Mouse (Mus musculus) natural killer cell, adult 2 months (primary cell): Measurements from ENCODE around the gene Gna13.
A peak's percentile ranks its signal among the peaks of the same experiment; 100 is the strongest.

Experiments
- DNase-seq, 2 experiments: peaks; one replicate each; pipeline ENCODE4 v3.0.0; 2022; ENCODE audit warnings: low spot score in 2 of 2

The Gna13 gene

GRCm38 (mm10) chr11:109349652-109350316 is 12.8 kb upstream of the Gna13 start:
- no peak for DNase-seq

GRCm38 (mm10) chr11:109350317-109350714 is 12.3 kb upstream of the Gna13 start:
- no peak for DNase-seq

DNA sequence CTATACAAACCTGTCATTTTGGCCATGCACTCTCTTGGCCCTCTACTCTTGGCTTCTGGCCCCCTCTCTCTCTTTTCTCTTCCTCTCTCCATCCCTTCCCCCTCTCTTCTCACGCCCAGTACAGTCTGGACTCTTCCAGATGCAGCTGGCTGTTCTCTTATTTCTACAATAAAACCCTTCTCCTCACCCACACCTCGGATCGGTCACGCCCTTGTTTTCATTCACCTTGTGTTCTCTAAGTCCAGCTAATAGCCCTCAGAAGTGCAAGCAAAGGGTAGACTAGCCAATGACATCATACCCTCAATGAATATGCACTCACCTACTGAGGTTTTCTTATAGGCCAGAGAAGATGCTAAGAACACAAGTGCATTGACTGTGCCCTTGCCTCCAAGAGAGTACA is 11.1 kb upstream of the Gna13 start:
- DNase-seq: no peak

- no peak for DNase-seq
Measured at GRCm38 (mm10) chr11:109353391-109354235, 9.0 kb upstream of the Gna13 start.

DNA sequence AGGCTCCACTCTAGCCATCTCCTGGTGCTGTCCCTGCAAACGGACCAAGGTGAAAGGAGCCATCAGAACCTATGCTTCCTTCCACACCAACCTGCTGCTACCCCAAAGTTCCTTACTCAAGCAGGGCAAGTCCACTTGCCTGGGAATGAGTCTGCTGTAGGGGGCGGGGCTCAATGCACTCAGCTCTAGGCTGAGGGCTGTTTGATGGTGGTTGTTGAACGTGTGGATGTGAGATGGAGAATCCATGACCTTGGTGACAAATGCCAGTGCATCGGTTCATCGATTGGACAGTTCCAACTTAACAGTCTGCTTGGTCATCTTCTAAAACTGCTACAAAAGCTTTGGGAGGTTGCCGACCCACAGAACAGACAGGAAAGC is 8.4 kb upstream of the Gna13 start:
- no peak for DNase-seq

DNA sequence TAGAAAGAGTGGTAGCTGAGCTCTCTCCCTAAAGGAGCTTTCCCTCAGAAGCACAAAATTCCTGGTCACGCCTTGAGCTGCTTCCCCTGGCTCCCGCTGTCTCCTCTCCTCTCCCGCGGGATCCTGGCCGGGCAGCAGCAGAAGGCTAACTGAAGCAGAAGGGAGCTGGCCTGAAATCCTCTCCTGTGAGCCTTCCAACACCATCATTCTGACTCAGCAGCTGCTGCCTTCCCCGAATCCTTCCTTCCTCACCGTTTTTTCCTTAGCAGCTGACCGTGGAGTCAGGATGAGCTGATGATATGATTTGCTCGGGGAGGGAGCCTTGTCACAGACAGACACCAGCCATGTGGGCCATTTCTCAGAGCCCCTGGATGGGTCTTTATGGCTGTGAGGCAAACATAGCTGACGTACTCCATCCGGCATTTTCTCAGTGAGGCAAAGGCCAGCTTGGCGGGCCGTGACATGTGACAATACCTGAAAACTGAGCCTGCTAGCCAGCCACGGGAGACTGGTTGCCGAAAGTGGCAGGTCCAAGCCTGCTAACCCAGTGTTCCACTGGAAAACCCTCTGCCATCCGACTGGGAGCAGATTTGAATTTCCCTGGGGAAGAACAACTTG is 6.8 kb upstream of the Gna13 start:
- no peak for DNase-seq

- DNase-seq: no peak
Measured at GRCm38 (mm10) chr11:109357171-109357570, 5.5 kb upstream of the Gna13 start.

- DNase-seq: no peak
Measured at GRCm38 (mm10) chr11:109358549-109358948, 4.1 kb upstream of the Gna13 start.

GRCm38 (mm10) chr11:109359043-109359752 is 3.4 kb upstream of the Gna13 start:
- DNase-seq: no peak

DNA sequence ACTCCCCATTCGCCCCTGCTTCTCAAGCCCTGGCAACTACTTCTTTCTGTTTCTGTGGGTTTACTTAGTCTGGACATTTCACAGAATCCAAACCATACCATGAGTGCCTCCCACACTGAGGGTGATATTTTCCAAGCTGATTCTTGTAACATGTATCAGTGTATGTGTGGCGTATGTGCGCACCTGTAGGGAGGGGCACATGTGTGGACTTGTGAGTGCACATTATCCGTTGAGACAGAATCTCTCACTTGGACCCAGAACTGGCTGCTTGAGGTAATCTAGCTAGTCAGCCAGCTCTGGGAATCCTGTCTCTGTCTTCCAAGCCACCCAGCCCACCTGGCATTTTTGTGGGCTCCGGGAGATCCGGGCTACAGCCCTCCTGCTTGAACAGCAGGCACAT is 2.5 kb upstream of the Gna13 start:
- no peak for DNase-seq

DNA sequence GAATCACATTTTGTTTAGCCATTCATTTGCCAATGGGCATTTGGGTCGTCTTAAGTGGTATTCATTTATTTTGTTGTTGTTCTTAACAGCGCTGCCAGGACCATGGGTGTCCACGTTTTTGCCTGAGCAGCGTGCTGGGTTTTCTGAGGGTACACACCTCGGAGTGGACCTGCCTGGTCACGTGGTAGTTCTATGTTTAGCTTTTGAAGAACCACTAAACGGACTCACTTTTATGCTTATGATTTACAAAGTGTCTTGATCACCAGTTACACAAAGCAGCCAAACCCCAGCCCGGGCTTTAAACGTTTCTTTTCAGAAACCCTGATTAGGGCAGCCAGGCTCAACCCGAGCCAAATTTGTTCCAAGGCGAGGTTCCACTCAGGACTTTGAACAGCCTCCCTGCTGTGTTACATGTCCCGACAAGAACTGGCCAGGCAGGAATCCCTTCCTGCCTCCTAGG is 2.0 kb upstream of the Gna13 start:
- DNase-seq: no peak

DNA sequence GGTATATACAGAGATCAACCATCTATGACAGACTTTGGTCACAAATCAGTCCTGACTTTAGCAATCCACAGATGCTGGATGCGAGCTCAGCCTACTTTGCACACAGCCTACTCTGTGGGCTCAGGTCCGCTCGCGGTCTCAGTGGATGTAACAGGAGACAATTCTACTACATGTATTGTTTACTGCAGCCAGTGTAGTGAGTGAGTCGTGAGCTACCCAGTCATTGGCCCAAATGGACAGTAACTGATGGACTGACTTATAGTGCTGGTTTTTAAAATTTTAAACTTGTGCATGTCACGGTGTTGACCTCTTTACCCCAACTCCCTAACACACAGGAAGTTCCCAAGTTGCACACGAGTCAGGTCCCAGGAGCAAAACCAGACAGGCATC is 1.4 kb upstream of the Gna13 start:
- DNase-seq: no peak

DNA sequence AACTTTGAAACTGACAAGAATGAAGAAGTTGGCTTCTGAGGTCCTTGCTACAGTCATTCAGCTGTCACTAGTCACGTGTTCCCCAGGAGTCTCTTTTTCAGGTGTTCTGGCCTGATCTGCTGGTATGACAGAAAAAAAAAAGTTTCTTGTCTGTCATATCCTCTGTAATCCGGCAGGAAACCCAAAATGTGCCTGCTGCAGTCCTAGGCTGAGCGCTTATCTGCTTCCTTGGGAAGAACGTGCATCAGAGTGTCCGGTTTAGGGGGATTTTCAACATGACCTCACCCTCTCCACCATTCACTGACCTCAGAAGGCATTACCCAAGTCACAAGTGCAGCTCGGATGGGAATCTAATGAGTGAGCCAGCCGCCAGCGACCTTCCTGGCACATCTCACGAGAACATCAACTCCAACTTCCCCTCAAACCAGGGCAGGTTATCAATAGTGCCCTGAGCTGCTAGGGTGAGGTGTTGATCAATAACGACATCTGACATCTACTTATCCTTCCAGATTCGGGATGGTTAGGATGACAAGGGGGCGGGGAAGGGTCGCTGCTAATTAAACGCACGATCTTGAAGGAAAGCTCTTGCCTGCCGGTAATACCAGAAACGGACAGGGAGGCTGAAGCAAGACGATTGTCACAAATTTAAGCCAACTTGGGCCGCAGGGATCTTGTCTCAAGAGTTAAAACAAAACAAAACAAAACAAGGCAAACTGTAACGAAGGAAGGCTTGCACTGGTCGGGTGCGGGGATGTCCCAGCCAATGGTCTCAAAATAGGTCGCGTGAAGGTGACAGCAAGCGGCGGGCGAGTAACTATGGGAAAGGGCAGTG is 784 bp upstream of the Gna13 start:
- DNase-seq: peak; percentile 58 to 71

GRCm38 (mm10) chr11:109363191-109364133 is 831 bp downstream of the Gna13 start:
- peak; percentile 49 to 57 for DNase-seq

DNA sequence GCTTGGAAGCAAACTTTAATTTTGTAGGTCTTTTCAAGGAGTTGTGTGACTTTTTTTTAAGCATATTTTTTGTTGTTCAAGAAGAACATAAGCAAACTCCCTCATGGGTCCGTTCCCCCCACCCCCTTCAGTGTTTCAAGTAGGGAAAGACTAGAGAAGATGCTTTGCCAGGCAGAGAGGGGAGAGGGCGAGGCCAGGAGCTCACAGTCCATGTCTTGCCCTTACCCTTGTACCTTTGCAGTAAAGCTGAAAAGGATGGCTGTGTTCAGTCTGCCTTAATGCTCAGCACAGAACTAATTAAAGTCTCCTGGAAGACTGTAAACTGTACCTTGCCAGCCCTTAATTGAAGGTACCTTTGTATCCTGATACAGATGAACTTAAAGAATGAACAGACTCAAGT is 1.7 kb downstream of the Gna13 start:
- DNase-seq: no peak

DNA sequence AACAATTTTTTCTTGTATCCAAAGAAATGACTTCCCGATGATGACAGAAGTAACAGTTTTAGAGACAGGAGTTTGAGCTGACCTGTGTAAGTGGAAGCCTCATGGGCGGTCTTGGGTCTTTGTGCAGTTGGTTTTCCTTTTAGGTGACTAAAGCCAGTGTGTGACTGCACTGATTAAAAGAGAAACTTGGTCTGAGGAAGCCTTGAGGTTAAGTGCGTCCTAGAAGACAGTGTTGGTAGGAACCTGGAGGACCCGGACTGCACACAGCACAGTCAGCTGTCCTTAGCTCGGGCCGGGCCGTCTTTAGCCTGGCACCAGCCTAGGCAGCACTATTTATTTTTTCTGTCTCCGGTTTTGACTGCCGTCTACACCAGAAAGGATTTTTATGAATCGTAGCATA is 2.2 kb downstream of the Gna13 start:
- DNase-seq: peak; percentile 17 to 35

- no peak for DNase-seq
Measured at GRCm38 (mm10) chr11:109365818-109366217, 3.2 kb downstream of the Gna13 start.

DNA sequence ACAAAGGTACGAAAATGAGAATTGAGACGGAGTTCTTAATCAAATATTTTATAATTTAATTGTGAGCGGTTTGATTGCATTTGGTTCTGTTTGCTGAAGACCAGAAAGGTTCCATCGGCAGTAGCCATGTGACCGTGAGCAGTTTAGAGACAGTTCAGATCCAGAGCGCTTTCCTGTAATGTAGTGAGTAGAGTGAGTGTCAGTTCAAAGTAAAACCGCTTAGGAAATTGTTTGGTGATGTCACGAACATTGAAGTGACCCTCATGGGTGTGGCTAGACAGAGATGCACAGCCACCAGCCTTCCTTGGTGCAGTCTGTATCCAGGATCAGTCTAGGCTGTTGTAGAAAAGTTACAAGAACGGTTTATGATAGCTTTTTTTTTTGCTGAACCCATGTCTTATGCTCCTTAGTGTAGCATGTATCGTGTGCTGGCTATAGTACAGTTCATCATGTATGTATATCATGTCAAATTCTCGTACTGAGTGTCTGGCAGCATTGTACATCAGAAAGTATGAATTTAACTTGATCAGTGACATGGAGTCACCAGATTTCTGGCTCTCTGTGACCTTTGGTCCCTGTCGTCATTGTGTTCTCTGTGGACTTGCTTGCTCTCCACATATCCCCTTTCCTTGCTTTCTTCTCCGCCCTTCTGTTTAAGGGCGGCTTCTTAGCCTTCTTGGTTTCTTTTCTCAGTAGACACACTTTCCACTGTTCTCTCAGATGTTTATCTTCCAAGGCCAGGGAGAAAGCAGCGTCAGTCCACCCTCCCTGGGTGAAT is 4.4 kb downstream of the Gna13 start:
- DNase-seq: no peak

DNA sequence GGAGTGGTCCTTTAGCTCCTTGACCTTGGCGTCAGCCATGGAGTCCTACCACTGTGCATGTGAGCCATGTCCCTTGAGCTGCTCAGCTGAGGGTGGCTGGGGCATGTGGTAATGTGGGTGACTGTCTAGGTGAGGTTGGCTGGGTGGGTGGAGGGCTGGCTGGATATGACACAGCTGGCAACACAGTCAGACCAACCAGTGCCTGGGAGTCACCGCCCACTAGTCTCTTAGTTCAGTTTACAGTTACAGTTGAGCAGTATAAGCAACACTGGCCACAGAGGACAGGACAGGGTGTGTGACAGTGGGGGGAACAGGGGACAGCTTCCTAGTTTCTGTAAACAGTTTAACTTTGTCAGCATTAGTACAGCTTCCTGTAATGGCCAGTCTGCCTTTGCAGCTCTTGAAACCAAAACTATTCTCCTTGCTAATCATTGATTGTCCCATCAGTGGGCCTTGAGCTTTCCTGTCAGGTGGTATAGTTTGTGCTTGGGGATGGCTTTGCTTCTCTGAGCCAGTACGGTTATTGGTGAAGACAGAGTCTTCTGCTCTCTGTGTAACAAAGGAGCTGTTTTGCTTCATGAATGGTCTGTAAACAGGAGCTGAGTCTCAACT is 6.5 kb downstream of the Gna13 start:
- DNase-seq: peak; percentile 69 to 74
